Mouse (Mus musculus) CH12.LX (cell line): Measurements from ENCODE around the gene Ugt1a6b. TPM values are rescaled to one million over a fixed set of nuclear protein-coding genes. Genes with fewer than 3 reads are reported as not detected.

Experiments used
- DNase-seq: peaks from one replicate; pipeline ENCODE4 v3.0.0-alpha.2; 2013; ENCODE audit errors: extremely low read depth
- H3K27ac ChIP-seq: 2 replicates; pipeline ENCODE4 v1.5.1; 2012; ENCODE audit warnings: low read depth, mild to moderate bottlenecking, control low read depth, moderate library complexity; ENCODE audit not compliant: insufficient read depth
- H3K27me3 ChIP-seq: replicated peaks from 2 replicates; pipeline ENCODE3; 2012; ENCODE audit warnings: inconsistent platforms
- H3K36me3 ChIP-seq, 2 experiments: replicated peaks in 1 of 2; 2 replicates each; pipeline versions ENCODE3 to v1.6.1; 2012; ENCODE audit warnings: inconsistent platforms in 1 of 2, low read length in 1 of 2, mild to moderate bottlenecking in 1 of 2, mixed read lengths in 1 of 2, moderate library complexity in 1 of 2; ENCODE audit not compliant: control insufficient read depth in 1 of 2, insufficient read depth in 1 of 2
- H3K4me1 ChIP-seq, 2 experiments: 2 replicates each; pipeline ENCODE4 v1.6.1; 2012; ENCODE audit warnings: inconsistent platforms in 1 of 2, moderate library complexity in 1 of 2; ENCODE audit not compliant: insufficient read depth in 2 of 2, control insufficient read depth in 1 of 2
- H3K4me2 ChIP-seq: 2 replicates; pipeline ENCODE4 v1.6.1; 2012; ENCODE audit warnings: low read depth, mild to moderate bottlenecking, control low read depth; ENCODE audit not compliant: poor library complexity, insufficient read depth, severe bottlenecking
- H3K4me3 ChIP-seq, 3 experiments: fragments of 150-350 bp in 1 of 3; sonication (generic) in 1 of 3; replicated peaks in 1 of 3; 2 replicates each; pipeline versions ENCODE3 to v1.5.1; 2011 to 2012; ENCODE audit warnings: low read depth in 2 of 3, low read length in 2 of 3, mild to moderate bottlenecking in 2 of 3, moderate library complexity in 2 of 3, control low read depth in 1 of 3, improper control_type of control experiment in 1 of 3, inconsistent platforms in 1 of 3, mixed read lengths in 1 of 3; ENCODE audit not compliant: poor library complexity in 1 of 3
- H3K79me2 ChIP-seq: replicated peaks from 2 replicates; pipeline ENCODE4 v1.6.1; 2012; ENCODE audit warnings: mild to moderate bottlenecking, moderate library complexity; ENCODE audit not compliant: control insufficient read depth, poor library complexity, insufficient read depth, severe bottlenecking; ENCODE audit errors: extremely low read depth
- H3K9ac ChIP-seq: 2 replicates; pipeline ENCODE4 v1.6.1; 2012; ENCODE audit warnings: low read depth, mild to moderate bottlenecking, control low read depth, moderate library complexity; ENCODE audit not compliant: insufficient read depth
- H3K9me3 ChIP-seq: replicated peaks from 2 replicates; pipeline ENCODE3; 2012; ENCODE audit warnings: low read length, inconsistent platforms, mixed read lengths
- BHLHE40 ChIP-seq: IDR thresholded peaks from 2 replicates; pipeline ENCODE4 v1.6.1; 2011; ENCODE audit warnings: mild to moderate bottlenecking, low read depth, low read length, improper control_type of control experiment
- CHD1 ChIP-seq: IDR thresholded peaks from 2 replicates; pipeline ENCODE4 v1.6.1; 2012; ENCODE audit warnings: low read depth, low read length, improper control_type of control experiment, inconsistent platforms
- CHD2 ChIP-seq: IDR thresholded peaks from 2 replicates; pipeline ENCODE4 v1.6.1; 2011; ENCODE audit warnings: low read length, improper control_type of control experiment
- CTCF ChIP-seq, 2 experiments: IDR thresholded peaks in 1 of 2; conservative IDR thresholded peaks in 1 of 2; 2 replicates each; pipeline ENCODE4 v1.5.1; 2011 to 2012; ENCODE audit warnings: low read depth in 2 of 2, low read length in 2 of 2, improper control_type of control experiment in 1 of 2, inconsistent platforms in 1 of 2, mild to moderate bottlenecking in 1 of 2, moderate library complexity in 1 of 2
- ELF1 ChIP-seq: IDR thresholded peaks from 2 replicates; pipeline ENCODE4 v1.6.1; 2014; ENCODE audit warnings: low read depth, mild to moderate bottlenecking, inconsistent platforms, low read length, improper control_type of control experiment
- EP300 ChIP-seq: IDR thresholded peaks from 2 replicates; pipeline ENCODE4 v1.6.1; 2011; ENCODE audit warnings: low read length, improper control_type of control experiment
- ETS1 ChIP-seq: conservative IDR thresholded peaks from 2 replicates; pipeline ENCODE4 v1.6.1; 2012; ENCODE audit warnings: low read depth, mild to moderate bottlenecking, inconsistent platforms, low read length, improper control_type of control experiment, moderate library complexity
- IRF4 ChIP-seq: IDR thresholded peaks from 2 replicates; pipeline ENCODE4 v1.6.1; 2014; ENCODE audit warnings: low read depth, mild to moderate bottlenecking, inconsistent platforms, low read length, improper control_type of control experiment
- JUN ChIP-seq: IDR thresholded peaks from 2 replicates; pipeline ENCODE4 v1.6.1; 2011; ENCODE audit warnings: low read depth, mild to moderate bottlenecking, low read length, improper control_type of control experiment, moderate library complexity; ENCODE audit not compliant: insufficient read depth
- MAZ ChIP-seq: IDR thresholded peaks from 2 replicates; pipeline ENCODE4 v1.6.1; 2012; ENCODE audit warnings: low read depth, mild to moderate bottlenecking, inconsistent platforms, low read length, improper control_type of control experiment, moderate library complexity
- MXI1 ChIP-seq: IDR thresholded peaks from 2 replicates; pipeline ENCODE4 v1.6.1; 2011; ENCODE audit warnings: mild to moderate bottlenecking, low read depth, low read length, improper control_type of control experiment
- NELFE ChIP-seq: IDR thresholded peaks from 2 replicates; pipeline ENCODE4 v1.6.1; 2011; ENCODE audit warnings: low read depth, low read length, improper control_type of control experiment
- NRF1 ChIP-seq: IDR thresholded peaks from 2 replicates; pipeline ENCODE4 v1.6.1; 2014; ENCODE audit warnings: low read depth, mild to moderate bottlenecking, inconsistent platforms, low read length, improper control_type of control experiment, moderate library complexity
- SMC3 ChIP-seq: IDR thresholded peaks from 2 replicates; pipeline ENCODE4 v1.6.1; 2011; ENCODE audit warnings: low read depth, low read length, improper control_type of control experiment
- TBP ChIP-seq: conservative IDR thresholded peaks from 2 replicates; pipeline ENCODE4 v1.6.1; 2011; ENCODE audit warnings: low read depth, low read length, improper control_type of control experiment
- TCF12 ChIP-seq: IDR thresholded peaks from 2 replicates; pipeline ENCODE4 v1.6.1; 2014; ENCODE audit warnings: low read depth, mild to moderate bottlenecking, inconsistent platforms, low read length, improper control_type of control experiment
- USF1 ChIP-seq: IDR thresholded peaks from 2 replicates; pipeline ENCODE4 v1.6.1; 2014; ENCODE audit warnings: low read depth, mild to moderate bottlenecking, inconsistent platforms, low read length, improper control_type of control experiment
- ZC3H11A ChIP-seq: IDR thresholded peaks from 2 replicates; pipeline ENCODE4 v1.6.1; 2012; ENCODE audit warnings: low read depth, mild to moderate bottlenecking, inconsistent platforms, low read length, improper control_type of control experiment
- ZMIZ1 ChIP-seq: IDR thresholded peaks from 2 replicates; pipeline ENCODE4 v1.6.1; 2012; ENCODE audit warnings: low read depth, mild to moderate bottlenecking, inconsistent platforms, low read length, improper control_type of control experiment
- dilution Hi-C: fragments of 300-500 bp; cut with MboI; formaldehyde crosslinking; loops from 2 replicates; pipeline ENCODE4 v1.14.3; 2020; ENCODE audit warnings: low sequenced_read_pairs; ENCODE audit not compliant: extremely low pct_unique_long_range_greater_than_20kb, extremely low pct_ligation_motif_present
- in situ Hi-C: fragments of 300-500 bp; cut with MboI; formaldehyde crosslinking; loops from 3 replicates; pipeline ENCODE4 v1.14.3; 2019; ENCODE audit warnings: low sequenced_read_pairs, low pct_ligation_motif_present, low pct_unique_long_range_greater_than_20kb, mixed read lengths
- polyA plus RNA-seq: library from polyadenylated mRNA; unstranded; fragments of >175 nt; gene quantifications from 2 replicates; pipeline ENCODE4 v1.2.1, GENCODE M21; 2012; ENCODE audit warnings: low read depth; ENCODE audit not compliant: insufficient read length
- total RNA-seq, 2 experiments: library from RNA; depleted of rRNA; stranded (reverse); fragments of 300-350 nt in 1 of 2; fragments of >200 nt in 1 of 2; gene quantifications; 2 replicates each; pipeline ENCODE4 v1.2.3; 2012 to 2014

Gene Ugt1a6b
- total and polyA plus RNA-seq, 3 experiments: 0.13 to 0.26 TPM; not detected in 1

GRCm38 (mm10) chr1:88245881-88246280 lies 142.8 kb downstream of the Ugt1a6b start:
- Histone ChIP-seq H3K27me3 (peaks cover 9% of the 10 kb centered on the region), H3K79me2 (no peaks in the 10 kb centered on the region), H3K27ac (no peak overlapping the region), H3K4me3 (no peak overlapping the region), H3K4me2 (no peak overlapping the region)
- no peak for DNase-seq
- TF ChIP-seq JUN: no peak
- no peak for TF ChIP-seq TCF12
- no peak for TF ChIP-seq USF1
- TF ChIP-seq ETS1: no peak
- TF ChIP-seq MXI1: no peak
- no peak for TF ChIP-seq EP300
- TF ChIP-seq BHLHE40: no peak
- TF ChIP-seq ELF1: no peak
- TF ChIP-seq, all 38 proteins: peak for 0
- dilution Hi-C loops: no loop called here
- no peaks in the 10 kb centered on the region for H3K36me3 ChIP-seq
- peaks cover 72% of the 10 kb centered on the region for H3K9me3 ChIP-seq
- in situ Hi-C loops: no loop called here
- no peaks in the 10 kb centered on the region for H3K4me1 ChIP-seq
- H3K9ac ChIP-seq: no peak overlapping the region

- DNase-seq: no peak
- H3K36me3 ChIP-seq: no peaks in the 10 kb centered on the region
- no peak overlapping the region for H3K4me2 ChIP-seq
- no peak overlapping the region for H3K4me3 ChIP-seq
- in situ Hi-C loops: no loop called here
- H3K9ac ChIP-seq: no peak overlapping the region
- H3K27ac ChIP-seq: no peak overlapping the region
- H3K79me2 ChIP-seq: no peaks in the 10 kb centered on the region
- peaks cover 75% of the 10 kb centered on the region for H3K9me3 ChIP-seq
- H3K27me3 ChIP-seq: peaks cover 10% of the 10 kb centered on the region
- dilution Hi-C loops: no loop called here
- TF ChIP-seq SMC3 (no peak), BHLHE40 (no peak)
- H3K4me1 ChIP-seq: no peaks in the 10 kb centered on the region
Observed at GRCm38 (mm10) chr1:88246386-88246785, 143.3 kb downstream of the Ugt1a6b start.

- no peak overlapping the region for H3K4me2 ChIP-seq
- no peak overlapping the region for H3K4me3 ChIP-seq
- H3K27ac ChIP-seq: no peak overlapping the region
- H3K9me3 ChIP-seq: peaks cover 78% of the 10 kb centered on the region
- no peaks in the 10 kb centered on the region for H3K36me3 ChIP-seq
- no peak overlapping the region for H3K9ac ChIP-seq
- in situ Hi-C loops: no loop called here
- H3K27me3 ChIP-seq: peaks cover 10% of the 10 kb centered on the region
- no peaks in the 10 kb centered on the region for H3K79me2 ChIP-seq
- dilution Hi-C loops: no loop called here
- TF ChIP-seq CHD2 (no peak), USF1 (no peak), MAZ (no peak), NELFE (no peak), ZMIZ1 (no peak), IRF4 (no peak), EP300 (no peak), ZC3H11A (no peak), CTCF (conservative IDR thresholded peaks at IDR 0.05 in 1 of 2, IDR thresholded peaks at IDR 0.05 in 1 of 2; ENCODE audit: low read depth in 2 of 2, low read length in 2 of 2) (no peak), MXI1 (no peak), TBP (no peak), CHD1 (no peak), NRF1 (no peak), TCF12 (no peak)
- TF ChIP-seq, all 38 proteins: peak for 0
- DNase-seq: no peak
- H3K4me1 ChIP-seq: no peaks in the 10 kb centered on the region
Observed at GRCm38 (mm10) chr1:88247660-88248059, 144.6 kb downstream of the Ugt1a6b start.
